Mouse (Mus musculus) CH12.LX (cell line): ENCODE measurements around the gene Ech1. TPM values are rescaled to one million over a fixed set of nuclear protein-coding genes. Genes with fewer than 3 reads are reported as not detected.

Experiments
- DNase-seq: peaks from one replicate; pipeline ENCODE4 v3.0.0-alpha.2; 2013; ENCODE audit errors: extremely low read depth
- H3K27ac ChIP-seq: 2 replicates; pipeline ENCODE4 v1.5.1; 2012; ENCODE audit warnings: low read depth, mild to moderate bottlenecking, control low read depth, moderate library complexity; ENCODE audit not compliant: insufficient read depth
- H3K27me3 ChIP-seq: replicated peaks from 2 replicates; pipeline ENCODE3; 2012; ENCODE audit warnings: inconsistent platforms
- H3K36me3 ChIP-seq, 2 experiments: replicated peaks in 1 of 2; 2 replicates each; pipeline versions ENCODE3 to v1.6.1; 2012; ENCODE audit warnings: inconsistent platforms in 1 of 2, low read length in 1 of 2, mild to moderate bottlenecking in 1 of 2, mixed read lengths in 1 of 2, moderate library complexity in 1 of 2; ENCODE audit not compliant: control insufficient read depth in 1 of 2, insufficient read depth in 1 of 2
- H3K4me1 ChIP-seq, 2 experiments: 2 replicates each; pipeline ENCODE4 v1.6.1; 2012; ENCODE audit warnings: inconsistent platforms in 1 of 2, moderate library complexity in 1 of 2; ENCODE audit not compliant: insufficient read depth in 2 of 2, control insufficient read depth in 1 of 2
- H3K4me2 ChIP-seq: 2 replicates; pipeline ENCODE4 v1.6.1; 2012; ENCODE audit warnings: low read depth, mild to moderate bottlenecking, control low read depth; ENCODE audit not compliant: poor library complexity, insufficient read depth, severe bottlenecking
- H3K4me3 ChIP-seq, 3 experiments: fragments of 150-350 bp in 1 of 3; sonication (generic) in 1 of 3; replicated peaks in 1 of 3; 2 replicates each; pipeline versions ENCODE3 to v1.5.1; 2011 to 2012; ENCODE audit warnings: low read depth in 2 of 3, low read length in 2 of 3, mild to moderate bottlenecking in 2 of 3, moderate library complexity in 2 of 3, control low read depth in 1 of 3, improper control_type of control experiment in 1 of 3, inconsistent platforms in 1 of 3, mixed read lengths in 1 of 3; ENCODE audit not compliant: poor library complexity in 1 of 3
- H3K79me2 ChIP-seq: replicated peaks from 2 replicates; pipeline ENCODE4 v1.6.1; 2012; ENCODE audit warnings: mild to moderate bottlenecking, moderate library complexity; ENCODE audit not compliant: control insufficient read depth, poor library complexity, insufficient read depth, severe bottlenecking; ENCODE audit errors: extremely low read depth
- H3K9ac ChIP-seq: 2 replicates; pipeline ENCODE4 v1.6.1; 2012; ENCODE audit warnings: low read depth, mild to moderate bottlenecking, control low read depth, moderate library complexity; ENCODE audit not compliant: insufficient read depth
- H3K9me3 ChIP-seq: replicated peaks from 2 replicates; pipeline ENCODE3; 2012; ENCODE audit warnings: low read length, inconsistent platforms, mixed read lengths
- CHD1 ChIP-seq: IDR thresholded peaks from 2 replicates; pipeline ENCODE4 v1.6.1; 2012; ENCODE audit warnings: low read depth, low read length, improper control_type of control experiment, inconsistent platforms
- CHD2 ChIP-seq: IDR thresholded peaks from 2 replicates; pipeline ENCODE4 v1.6.1; 2011; ENCODE audit warnings: low read length, improper control_type of control experiment
- CTCF ChIP-seq, 2 experiments: IDR thresholded peaks in 1 of 2; conservative IDR thresholded peaks in 1 of 2; 2 replicates each; pipeline ENCODE4 v1.5.1; 2011 to 2012; ENCODE audit warnings: low read depth in 2 of 2, low read length in 2 of 2, improper control_type of control experiment in 1 of 2, inconsistent platforms in 1 of 2, mild to moderate bottlenecking in 1 of 2, moderate library complexity in 1 of 2
- ELF1 ChIP-seq: IDR thresholded peaks from 2 replicates; pipeline ENCODE4 v1.6.1; 2014; ENCODE audit warnings: low read depth, mild to moderate bottlenecking, inconsistent platforms, low read length, improper control_type of control experiment
- EP300 ChIP-seq: IDR thresholded peaks from 2 replicates; pipeline ENCODE4 v1.6.1; 2011; ENCODE audit warnings: low read length, improper control_type of control experiment
- GABPA ChIP-seq: IDR thresholded peaks from 2 replicates; pipeline ENCODE4 v1.6.1; 2012; ENCODE audit warnings: low read depth, low read length, improper control_type of control experiment, inconsistent platforms; ENCODE audit not compliant: insufficient replicate concordance
- IRF4 ChIP-seq: IDR thresholded peaks from 2 replicates; pipeline ENCODE4 v1.6.1; 2014; ENCODE audit warnings: low read depth, mild to moderate bottlenecking, inconsistent platforms, low read length, improper control_type of control experiment
- MAFK ChIP-seq: IDR thresholded peaks from 2 replicates; pipeline ENCODE4 v1.6.1; 2011; ENCODE audit warnings: low read length, improper control_type of control experiment; ENCODE audit not compliant: insufficient replicate concordance
- MAX ChIP-seq: IDR thresholded peaks from 2 replicates; pipeline ENCODE4 v1.6.1; 2011; ENCODE audit warnings: low read length, improper control_type of control experiment
- MAZ ChIP-seq: IDR thresholded peaks from 2 replicates; pipeline ENCODE4 v1.6.1; 2012; ENCODE audit warnings: low read depth, mild to moderate bottlenecking, inconsistent platforms, low read length, improper control_type of control experiment, moderate library complexity
- MYC ChIP-seq: IDR thresholded peaks from 2 replicates; pipeline ENCODE4 v1.6.1; 2011; ENCODE audit warnings: low read depth, mild to moderate bottlenecking, improper control_type of control experiment, low read length
- NRF1 ChIP-seq: IDR thresholded peaks from 2 replicates; pipeline ENCODE4 v1.6.1; 2014; ENCODE audit warnings: low read depth, mild to moderate bottlenecking, inconsistent platforms, low read length, improper control_type of control experiment, moderate library complexity
- POLR2A ChIP-seq: IDR thresholded peaks from 2 replicates; pipeline ENCODE4 v1.6.1; 2011; ENCODE audit warnings: low read depth, mild to moderate bottlenecking, improper control_type of control experiment, low read length
- POLR2AphosphoS2 ChIP-seq: IDR thresholded peaks from 2 replicates; pipeline ENCODE4 v1.6.1; 2011; ENCODE audit warnings: low read depth, low read length, improper control_type of control experiment
- RAD21 ChIP-seq: IDR thresholded peaks from 2 replicates; pipeline ENCODE4 v1.6.1; 2011; ENCODE audit warnings: low read depth, mild to moderate bottlenecking, low read length, improper control_type of control experiment, moderate library complexity
- TBP ChIP-seq: conservative IDR thresholded peaks from 2 replicates; pipeline ENCODE4 v1.6.1; 2011; ENCODE audit warnings: low read depth, low read length, improper control_type of control experiment
- USF2 ChIP-seq: conservative IDR thresholded peaks from 2 replicates; pipeline ENCODE4 v1.6.1; 2011; ENCODE audit warnings: low read depth, low read length, improper control_type of control experiment
- ZC3H11A ChIP-seq: IDR thresholded peaks from 2 replicates; pipeline ENCODE4 v1.6.1; 2012; ENCODE audit warnings: low read depth, mild to moderate bottlenecking, inconsistent platforms, low read length, improper control_type of control experiment
- ZMIZ1 ChIP-seq: IDR thresholded peaks from 2 replicates; pipeline ENCODE4 v1.6.1; 2012; ENCODE audit warnings: low read depth, mild to moderate bottlenecking, inconsistent platforms, low read length, improper control_type of control experiment
- dilution Hi-C: fragments of 300-500 bp; cut with MboI; formaldehyde crosslinking; loops from 2 replicates; pipeline ENCODE4 v1.14.3; 2020; ENCODE audit warnings: low sequenced_read_pairs; ENCODE audit not compliant: extremely low pct_unique_long_range_greater_than_20kb, extremely low pct_ligation_motif_present
- in situ Hi-C: fragments of 300-500 bp; cut with MboI; formaldehyde crosslinking; loops from 3 replicates; pipeline ENCODE4 v1.14.3; 2019; ENCODE audit warnings: low sequenced_read_pairs, low pct_ligation_motif_present, low pct_unique_long_range_greater_than_20kb, mixed read lengths
- polyA plus RNA-seq: library from polyadenylated mRNA; unstranded; fragments of >175 nt; gene quantifications from 2 replicates; pipeline ENCODE4 v1.2.1, GENCODE M21; 2012; ENCODE audit warnings: low read depth; ENCODE audit not compliant: insufficient read length
- total RNA-seq, 2 experiments: library from RNA; depleted of rRNA; stranded (reverse); fragments of 300-350 nt in 1 of 2; fragments of >200 nt in 1 of 2; gene quantifications; 2 replicates each; pipeline ENCODE4 v1.2.3; 2012 to 2014

Ech1 gene
- total and polyA plus RNA-seq, 3 experiments, result 67.6 to 124 (median 119) TPM

GRCm38 (mm10) chr7:28822556-28822955, 2.5 kb upstream of the Ech1 start:
- dilution Hi-C loops, result no loop called here

GRCm38 (mm10) chr7:28822993-28823903, 1.8 kb upstream of the Ech1 start:
- no peak overlapping the region for H3K4me2 ChIP-seq
- no peak overlapping the region for H3K4me3 ChIP-seq
- in situ Hi-C loops (no loop called here), dilution Hi-C loops (no loop called here)
- peak overlapping the region; percentile 61 for H3K27ac ChIP-seq
- H3K79me2 ChIP-seq, result peaks cover 12% of the 10 kb centered on the region
- no peak for TF ChIP-seq EP300
- TF ChIP-seq MAFK, result no peak
- TF ChIP-seq ELF1, result no peak
- no peak; the same call in 1 of the 2 replicates for TF ChIP-seq POLR2A
- TF ChIP-seq CHD1, result no peak
- TF ChIP-seq MYC, result no peak
- peak; percentile 40 for TF ChIP-seq CHD2
- TF ChIP-seq MAX, result no peak
- no peak for TF ChIP-seq CTCF (conservative IDR thresholded peaks at IDR 0.05 in 1 of 2, IDR thresholded peaks at IDR 0.05 in 1 of 2; ENCODE audit: low read depth in 2 of 2, low read length in 2 of 2)
- TF ChIP-seq MAZ, result 0 out of 2 replicates have a peak, but pooled peaks have one; percentile 31
- TF ChIP-seq NRF1, result no peak
- TF ChIP-seq RAD21, result no peak
- peak; percentile 99 for TF ChIP-seq POLR2AphosphoS2
- no peak for TF ChIP-seq IRF4
- TF ChIP-seq ZC3H11A, result no peak
- no peak overlapping the region for H3K9ac ChIP-seq
- H3K9me3 ChIP-seq, result no peaks in the 10 kb centered on the region
- no peaks in the 10 kb centered on the region for H3K27me3 ChIP-seq
- H3K4me1 ChIP-seq, result peaks cover 29 to 68% of the 10 kb centered on the region in 2 experiments
- no peak for DNase-seq
- peaks cover 41 to 49% of the 10 kb centered on the region in 2 experiments for H3K36me3 ChIP-seq

More at GRCm38 (mm10) chr7:28822556-28822955, 2.5 kb upstream of the Ech1 start:
- no peak for DNase-seq
- H3K79me2 ChIP-seq, result peaks cover 18% of the 10 kb centered on the region
- H3K27ac ChIP-seq, result peak overlapping the region; percentile 61
- peaks cover 48 to 56% of the 10 kb centered on the region in 2 experiments for H3K36me3 ChIP-seq
- TF ChIP-seq GABPA, result no peak
- no peak for TF ChIP-seq ZMIZ1
- TF ChIP-seq POLR2A, result peak; percentile 46; the same call in 1 of the 2 replicates
- no peak for TF ChIP-seq TBP
- TF ChIP-seq USF2, result no peak
- TF ChIP-seq, all 38 proteins: peak for 1
- H3K4me1 ChIP-seq, result peaks cover 32 to 75% of the 10 kb centered on the region in 2 experiments
- no peaks in the 10 kb centered on the region for H3K9me3 ChIP-seq
- no peak overlapping the region for H3K9ac ChIP-seq
- no peaks in the 10 kb centered on the region for H3K27me3 ChIP-seq
- in situ Hi-C loops, result no loop called here
- H3K4me3 ChIP-seq, result peak overlapping the region in 1 of 3 experiments; percentile 22
- no peak overlapping the region for H3K4me2 ChIP-seq
